In the genomic region with DNA sequence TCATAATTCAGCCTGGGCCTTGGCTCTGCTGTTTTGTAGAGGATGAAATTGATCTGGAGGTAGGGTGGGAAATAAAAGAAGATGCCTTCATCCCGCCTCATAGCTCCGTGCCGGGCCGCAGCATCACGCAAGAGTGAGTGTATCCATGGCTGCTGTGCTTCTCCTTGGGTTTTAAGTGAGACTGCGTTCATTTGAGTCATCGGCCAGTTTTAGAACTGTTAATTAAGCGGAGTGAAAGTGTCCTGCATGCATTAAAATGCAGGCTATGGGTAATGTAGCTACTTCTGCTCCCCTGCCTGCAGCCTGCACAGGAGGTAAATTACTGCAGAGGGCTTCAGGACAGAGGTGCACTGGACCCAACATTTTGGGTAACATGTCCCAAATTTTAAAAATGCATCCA, we compare ENCODE assay signal across 15 mouse cellular contexts.
"Had no signal": no experiment of that assay in that cellular context is flagged by ENCODE, and none has a peak within 500 bp of the region (broad histone marks: within the 10 kb centered on the region; RNA-seq: fewer than 3 reads in every experiment).

No protein-coding gene starts in this region.

- H3K4me2 ChIP-seq: liver, embryonic 13.5 days; lung, embryonic 15.5 days; midbrain, embryonic 11.5 days; stomach, embryonic 15.5 days had no signal

- H3K27ac ChIP-seq: layer of hippocampus, adult 2 months; liver, embryonic 13.5 days; lung, embryonic 15.5 days; macrophage; stomach, embryonic 15.5 days had no signal

- H3K4me3 ChIP-seq: layer of hippocampus, adult 2 months; liver, embryonic 13.5 days; lung, embryonic 15.5 days; megakaryocyte, embryonic 14.5 days; stomach, embryonic 15.5 days had no signal

- H3K36me3 ChIP-seq: liver, embryonic 13.5 days; lung, embryonic 15.5 days had no signal

- H3K27me3 ChIP-seq: liver, embryonic 13.5 days; lung, embryonic 15.5 days; megakaryocyte, embryonic 14.5 days; stomach, embryonic 15.5 days had no signal

- H3K4me1 ChIP-seq: liver, embryonic 13.5 days; lung, embryonic 15.5 days; megakaryocyte, embryonic 14.5 days; stomach, embryonic 15.5 days had no signal

- ATAC-seq: liver, postnatal 0 days had no signal

- H3K9me3 ChIP-seq: liver, embryonic 13.5 days; lung, embryonic 15.5 days; megakaryocyte, embryonic 14.5 days; stomach, embryonic 15.5 days had no signal

- H3K9ac ChIP-seq: liver, embryonic 13.5 days; liver, postnatal 0 days; lung, embryonic 15.5 days; stomach, embryonic 15.5 days had no signal

- DNase-seq: kidney, adult 18-20 months; kidney, postnatal 10 days; kidney, postnatal 4 days; liver; liver, embryonic 13.5 days; liver, postnatal 0 days; lung, postnatal 14 days; thymus, adult 2 months; thymus, postnatal 36 days had no signal
